Mouse (Mus musculus) left cerebral cortex, postnatal 10 days (tissue): ENCODE measurements around the gene Rabif. TPM values are rescaled to one million over a fixed set of nuclear protein-coding genes. Genes with fewer than 3 reads are reported as not detected.
"Not testable (repeated sequence)": the region's sequence is repeated elsewhere in the genome, so short reads cannot be mapped to it uniquely, and the experiment has no call there.

Experiments
- DNase-seq, 2 experiments: peaks; one replicate each; pipeline ENCODE4 v3.0.0; 2021 to 2022; ENCODE audit warnings: low spot score in 2 of 2, mixed read lengths in 1 of 2; ENCODE audit errors: extremely low spot score in 1 of 2
- intact Hi-C: fragments of 180-260 bp; cut with DNase I; formaldehyde crosslinking; loops from one replicate; pipeline ENCODE4 v1.15.1; 2025
- total RNA-seq, 2 experiments: library from RNA; stranded (reverse); gene quantifications; 2 replicates each; pipeline ENCODE4 v1.2.3; 2021

Gene Rabif
- total RNA-seq, 2 experiments from 2014 or later: 36.1 to 39.4 TPM

GRCm38 (mm10) chr1:134533710-134534109, 39.3 kb downstream of the Rabif start:
- intact Hi-C loops, DNase-seq: not testable (repeated sequence)

DNA sequence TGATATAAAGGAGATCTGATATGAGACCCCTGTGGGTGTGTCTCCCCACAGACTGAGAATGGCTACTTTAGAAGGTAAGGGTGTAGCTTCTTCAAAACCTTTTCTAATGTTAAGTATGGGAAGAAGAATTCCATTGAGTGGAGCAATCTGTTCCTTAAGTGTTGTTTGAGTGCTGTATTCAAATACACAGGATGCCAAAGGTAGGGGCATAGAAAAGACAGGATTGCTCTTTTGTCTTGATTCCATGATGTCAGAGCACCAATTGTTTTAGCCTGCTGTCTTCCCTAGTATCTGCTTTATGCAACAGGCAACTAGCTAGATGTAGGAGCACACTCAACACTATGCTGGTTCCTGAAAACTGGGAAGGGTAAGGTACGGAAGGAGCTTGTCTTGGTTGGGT, 40.6 kb downstream of the Rabif start:
- DNase-seq: no peak
- intact Hi-C loops: no loop called here

GRCm38 (mm10) chr1:134535513-134535912, 41.1 kb downstream of the Rabif start:
- DNase-seq: no peak
- intact Hi-C loops: no loop called here

- DNase-seq: no peak
- intact Hi-C loops: no loop called here
Measured at GRCm38 (mm10) chr1:134540610-134541009, 46.2 kb downstream of the Rabif start.

GRCm38 (mm10) chr1:134548231-134548630, 53.8 kb downstream of the Rabif start:
- intact Hi-C loops: no loop called here

DNA sequence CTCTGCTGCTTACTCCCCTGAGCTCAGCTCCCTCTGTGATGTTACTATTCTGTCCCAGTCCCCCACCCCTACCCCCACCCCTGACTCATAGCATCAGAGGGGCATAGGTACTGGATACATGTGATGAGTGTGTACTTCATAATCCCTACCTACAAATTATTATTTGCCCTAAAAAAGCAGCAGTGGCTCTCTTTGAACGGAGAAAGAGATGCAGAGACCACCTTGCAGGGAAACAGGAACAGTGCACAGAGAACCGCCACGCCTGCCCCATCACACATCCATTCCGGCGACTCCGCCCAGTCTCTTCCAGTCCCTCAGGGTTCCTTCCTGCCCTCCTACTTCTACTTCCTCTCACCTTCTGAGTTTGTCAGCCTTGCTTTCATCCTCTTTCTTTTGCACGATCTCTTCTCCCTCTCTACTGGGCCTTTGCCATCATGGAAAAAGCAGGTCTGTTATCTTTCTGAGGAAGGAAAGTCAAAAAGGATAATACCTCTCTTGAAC, 55.2 kb downstream of the Rabif start, which contains the start of gene Mgat4e:
Mgat4e (minus strand) TSS at position 51 of the 501 bp plus-strand sequence.
- DNase-seq: no peak
- intact Hi-C loops: no loop called here

More at GRCm38 (mm10) chr1:134548231-134548630, 53.8 kb downstream of the Rabif start:
- no peak for DNase-seq

DNA sequence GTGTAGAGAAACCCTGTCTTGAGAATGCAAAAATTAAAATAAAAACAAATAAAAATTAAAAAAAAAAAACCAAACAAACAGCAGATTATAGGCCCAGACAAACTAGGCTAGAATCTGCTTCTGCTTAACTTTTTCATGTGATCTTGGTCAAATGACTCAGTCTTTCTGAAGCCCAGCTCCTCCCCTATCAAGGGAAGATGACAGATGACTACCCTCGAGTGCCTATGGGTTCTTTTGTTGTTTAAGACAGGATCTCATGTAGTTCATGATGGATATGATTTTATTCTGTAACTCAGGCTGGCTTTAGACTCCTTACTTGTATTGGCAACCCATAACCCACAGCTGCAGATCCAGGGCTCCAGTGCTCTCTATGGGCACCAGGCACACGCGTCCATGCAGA, 57.4 kb downstream of the Rabif start:
- intact Hi-C loops: no loop called here

GRCm38 (mm10) chr1:134552396-134552795, 57.9 kb downstream of the Rabif start:
- intact Hi-C loops: no loop called here
- no peak for DNase-seq

More for the DNA sequence above, 57.4 kb downstream of the Rabif start:
- no peak for DNase-seq

DNA sequence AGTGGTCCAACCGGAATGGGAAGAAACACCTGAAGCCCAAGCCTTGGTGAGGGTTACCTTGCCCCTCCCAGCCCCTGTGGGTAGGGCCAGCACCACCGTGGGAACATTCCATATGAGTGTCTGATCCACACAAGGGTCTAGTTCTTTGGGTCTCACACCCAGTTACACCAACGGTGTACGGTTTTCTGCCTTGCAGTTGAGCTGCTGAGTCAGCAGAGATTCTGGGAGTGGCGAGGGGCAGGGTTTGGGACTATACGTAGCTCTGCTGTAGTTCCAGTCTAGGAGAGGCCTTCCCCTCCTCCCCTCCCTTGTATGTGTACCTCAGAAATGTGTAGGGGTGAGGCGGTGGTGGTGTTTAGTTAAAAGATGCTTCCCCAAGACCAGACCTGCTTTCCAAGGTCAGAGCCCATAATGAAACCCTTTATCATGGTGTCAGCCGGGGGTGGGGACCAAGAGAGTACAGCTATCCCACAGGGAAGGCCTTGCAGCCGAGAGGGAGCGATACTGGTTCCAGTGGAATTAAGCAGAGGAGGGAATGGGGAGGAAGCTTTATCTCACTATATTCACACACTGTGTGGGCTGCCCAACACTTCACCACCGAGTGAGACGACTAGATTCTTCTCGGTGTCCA, 60.9 kb downstream of the Rabif start:
- DNase-seq: no peak
- intact Hi-C loops: no loop called here

GRCm38 (mm10) chr1:134555871-134556670, 61.6 kb downstream of the Rabif start:
- intact Hi-C loops: no loop called here

GRCm38 (mm10) chr1:134556671-134557218, 62.3 kb downstream of the Rabif start:
- intact Hi-C loops: no loop called here
- DNase-seq: peak; percentile 96 to 98

More at GRCm38 (mm10) chr1:134555871-134556670, 61.6 kb downstream of the Rabif start:
- DNase-seq: peak; percentile 45 to 90

Other genes with a start within 250 kb of the Rabif start
- gene Myog, start 204.7 kb upstream of the Rabif start, total RNA-seq: not detected
- 10 to 100 TPM; 78.0 to 78.3 TPM for gene Ppfia4, start 161.7 kb upstream of the Rabif start, total RNA-seq
- 10 to 100 TPM; 86.5 to 96.6 TPM for gene Tmem183a, start 132.7 kb upstream of the Rabif start, total RNA-seq
- gene 4933406M09Rik, start 108.7 kb upstream of the Rabif start, total RNA-seq: not detected
- gene Cyb5r1, start 89.1 kb upstream of the Rabif start, total RNA-seq: 10 to 100 TPM; 20.4 to 24.1 TPM
- 10 to 100 TPM; 62.3 TPM for gene Adipor1, start 79.3 kb upstream of the Rabif start, total RNA-seq
- 10 to 100 TPM; 36.0 to 36.4 TPM for gene Klhl12, start 39.1 kb upstream of the Rabif start, total RNA-seq
- gene Mgat4e, start 55.0 kb downstream of the Rabif start, total RNA-seq: under 1 TPM in 1 of 2 experiments, not detected in 1; 0.24 TPM
- 10 to 100 TPM; 63.8 to 66.6 TPM for gene Kdm5b, start 65.5 kb downstream of the Rabif start, total RNA-seq
- 10 to 100 TPM; 17.5 to 23.2 TPM for gene Syt2, start 152.0 kb downstream of the Rabif start, total RNA-seq